Mouse (Mus musculus): ENCODE measurements around the gene Zfp1. TPM values are rescaled to one million over a fixed set of nuclear protein-coding genes. Genes with fewer than 3 reads are reported as not detected.

Gene Zfp1
- polyA plus RNA-seq, 1 experiment from 2014 or later, result 29.6 TPM

DNA sequence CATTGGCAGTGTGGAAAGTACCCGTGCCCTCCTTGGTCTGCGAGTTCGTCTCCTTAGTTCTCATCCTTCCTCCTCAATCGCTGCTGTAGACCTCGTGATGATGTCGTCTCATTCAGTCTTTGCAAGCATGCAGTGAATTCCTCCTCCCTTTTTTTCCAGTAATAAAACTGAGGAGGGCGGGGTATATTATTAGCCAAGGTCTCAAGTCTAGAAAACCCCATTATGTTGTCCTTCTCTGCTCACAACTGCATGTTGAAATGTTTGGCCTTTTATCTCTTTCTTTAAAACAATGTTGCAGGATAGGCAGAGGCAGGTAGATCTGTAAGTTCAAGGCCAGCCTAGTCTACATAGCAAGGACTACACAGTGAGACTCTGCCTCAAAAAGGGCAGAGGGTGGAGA lies 35.8 kb upstream of the Zfp1 start:
- Histone ChIP-seq H3K4me3 (no peak overlapping the region), H3K9me3 (no peaks in the 10 kb centered on the region), H3K27me3 (no peaks in the 10 kb centered on the region), H3K4me1 (no peaks in the 10 kb centered on the region), H3K4me2 (no peak overlapping the region), H3K27ac (no peak overlapping the region), H3K9ac (no peak overlapping the region), H3K36me3 (peaks cover 29% of the 10 kb centered on the region)
- 90% methylated on average over 7 of the region's 7 CpGs for WGBS
- ATAC-seq (ENCODE audit: insufficient number of reproducible peaks, insufficient read depth, low FRiP score, low TSS enrichment, low read depth), result no peak

DNA sequence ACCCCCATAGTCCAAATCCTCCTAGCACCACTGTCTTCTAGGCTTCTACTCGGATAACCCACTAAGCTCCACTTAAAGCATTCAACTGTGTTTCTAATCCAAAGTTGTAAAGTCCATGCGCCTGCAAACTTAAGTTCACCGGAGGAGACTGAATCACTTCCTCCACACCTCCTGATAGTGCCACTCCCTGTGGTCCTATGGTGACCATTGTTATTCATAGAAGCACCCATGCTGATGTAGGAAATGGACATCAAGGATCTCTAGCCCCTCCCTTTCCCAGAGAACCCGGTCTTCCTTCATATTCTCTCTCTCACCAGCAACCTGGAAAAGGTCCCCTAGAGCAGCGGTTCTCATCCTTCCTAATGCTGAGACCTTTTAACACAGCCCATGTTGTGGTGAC lies 30.0 kb upstream of the Zfp1 start:
- H3K4me3 ChIP-seq, result no peak overlapping the region
- no peak for ATAC-seq (ENCODE audit: insufficient number of reproducible peaks, insufficient read depth, low FRiP score, low TSS enrichment, low read depth)

DNA sequence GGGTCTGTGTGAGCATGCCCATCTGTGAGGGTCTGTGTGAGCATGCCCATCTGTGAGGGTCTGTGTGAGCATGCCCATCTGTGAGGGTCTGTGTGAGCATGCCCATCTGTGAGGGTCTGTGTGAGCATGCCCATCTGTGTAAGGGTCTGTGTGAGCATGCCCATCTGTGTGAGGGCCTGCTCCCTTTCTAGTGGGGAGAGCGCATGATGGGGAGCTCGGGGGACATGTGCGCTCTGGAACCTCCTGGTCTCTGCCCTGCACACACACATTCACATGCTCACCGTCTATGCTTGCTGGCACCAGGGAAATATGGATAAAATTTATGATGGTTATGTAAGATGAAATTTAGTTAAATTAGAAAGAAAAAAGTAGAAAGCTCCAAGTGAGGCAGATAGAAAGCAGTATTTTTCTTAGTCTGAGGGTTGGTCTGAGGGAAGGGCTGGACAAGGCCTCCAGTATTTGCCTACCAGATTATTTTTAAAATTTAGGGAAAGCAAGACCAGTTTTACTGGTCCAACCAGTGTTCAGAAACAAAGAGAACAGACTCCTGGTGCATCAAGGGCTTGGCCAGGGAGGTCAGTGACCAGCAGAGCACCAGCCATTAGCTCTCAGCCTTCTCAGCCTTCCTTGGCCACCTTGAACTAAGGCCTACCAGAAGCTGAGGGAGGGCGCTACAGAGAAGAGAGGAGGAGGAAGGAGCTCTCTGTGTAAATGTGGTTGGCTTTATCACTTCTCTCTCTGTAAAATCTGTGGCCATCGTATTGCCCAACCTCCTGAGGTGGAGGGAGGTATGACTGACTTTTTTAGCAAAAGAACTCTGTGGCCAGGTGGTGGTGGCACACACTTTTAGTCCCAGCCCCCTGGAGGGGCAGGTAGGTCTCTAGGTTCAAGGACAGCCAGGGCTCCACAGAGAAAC lies 28.2 kb upstream of the Zfp1 start:
- Histone ChIP-seq H3K4me3 (no peak overlapping the region), H3K36me3 (peaks cover 42% of the 10 kb centered on the region), H3K9me3 (no peaks in the 10 kb centered on the region), H3K27ac (no peak overlapping the region), H3K9ac (no peak overlapping the region), H3K27me3 (no peaks in the 10 kb centered on the region), H3K4me1 (0 out of 2 replicates have a peak, but pooled peaks cover 8% of the 10 kb centered on the region), H3K4me2 (no peak overlapping the region)
- WGBS, result 81% methylated on average over 6 of the region's 6 CpGs
- no peak for ATAC-seq (ENCODE audit: insufficient number of reproducible peaks, insufficient read depth, low FRiP score, low TSS enrichment, low read depth)

More for the DNA sequence above, 30.0 kb upstream of the Zfp1 start:
- Histone ChIP-seq H3K4me1 (0 out of 2 replicates have a peak, but pooled peaks cover 2% of the 10 kb centered on the region), H3K4me2 (no peak overlapping the region), H3K27ac (no peak overlapping the region), H3K9me3 (no peaks in the 10 kb centered on the region), H3K9ac (no peak overlapping the region), H3K36me3 (peaks cover 35% of the 10 kb centered on the region), H3K27me3 (no peaks in the 10 kb centered on the region)
- WGBS, result 88% methylated on average over 5 of the region's 5 CpGs

- H3K4me2 ChIP-seq, result no peak overlapping the region
- 0 out of 2 replicates have a peak, but pooled peaks cover 8% of the 10 kb centered on the region for H3K4me1 ChIP-seq
- H3K27me3 ChIP-seq, result no peaks in the 10 kb centered on the region
- H3K4me3 ChIP-seq, result no peak overlapping the region
- no peaks in the 10 kb centered on the region for H3K9me3 ChIP-seq
- ATAC-seq (ENCODE audit: insufficient number of reproducible peaks, insufficient read depth, low FRiP score, low TSS enrichment, low read depth), result no peak
- no peak overlapping the region for H3K27ac ChIP-seq
- WGBS, result 77% methylated on average over 6 of the region's 6 CpGs
- peaks cover 46% of the 10 kb centered on the region for H3K36me3 ChIP-seq
- H3K9ac ChIP-seq, result no peak overlapping the region
These were observed 25.4 kb upstream of the Zfp1 start for GRCm38 (mm10) chr8:111617812-111618211.

DNA sequence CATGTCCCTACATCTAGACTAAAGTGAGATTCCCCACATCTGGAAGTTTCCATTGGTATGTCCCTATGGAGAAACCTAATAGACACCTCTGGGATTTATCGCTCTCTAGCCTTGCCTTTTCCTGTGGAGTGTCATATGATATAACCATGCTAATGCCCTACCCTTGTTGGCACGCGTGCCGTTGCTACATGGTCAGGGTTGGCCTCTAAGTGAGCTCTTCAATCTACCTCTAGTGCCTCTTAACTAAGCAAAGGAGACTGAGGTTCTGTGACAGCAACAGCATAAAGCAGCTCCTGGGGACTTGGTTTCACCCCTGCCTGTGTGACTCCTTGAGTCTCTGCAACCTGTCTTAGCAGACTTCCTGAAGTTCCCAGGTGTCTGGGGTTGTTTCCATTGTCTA lies 24.9 kb upstream of the Zfp1 start:
- no peak overlapping the region for H3K4me2 ChIP-seq
- no peak overlapping the region for H3K27ac ChIP-seq
- no peaks in the 10 kb centered on the region for H3K27me3 ChIP-seq
- no peak for ATAC-seq (ENCODE audit: insufficient number of reproducible peaks, insufficient read depth, low FRiP score, low TSS enrichment, low read depth)
- H3K4me1 ChIP-seq, result 0 out of 2 replicates have a peak, but pooled peaks cover 8% of the 10 kb centered on the region
- H3K9ac ChIP-seq, result no peak overlapping the region
- no peaks in the 10 kb centered on the region for H3K9me3 ChIP-seq
- WGBS, result 81% methylated on average over 4 of the region's 4 CpGs
- H3K36me3 ChIP-seq, result peaks cover 46% of the 10 kb centered on the region
- no peak overlapping the region for H3K4me3 ChIP-seq

DNA sequence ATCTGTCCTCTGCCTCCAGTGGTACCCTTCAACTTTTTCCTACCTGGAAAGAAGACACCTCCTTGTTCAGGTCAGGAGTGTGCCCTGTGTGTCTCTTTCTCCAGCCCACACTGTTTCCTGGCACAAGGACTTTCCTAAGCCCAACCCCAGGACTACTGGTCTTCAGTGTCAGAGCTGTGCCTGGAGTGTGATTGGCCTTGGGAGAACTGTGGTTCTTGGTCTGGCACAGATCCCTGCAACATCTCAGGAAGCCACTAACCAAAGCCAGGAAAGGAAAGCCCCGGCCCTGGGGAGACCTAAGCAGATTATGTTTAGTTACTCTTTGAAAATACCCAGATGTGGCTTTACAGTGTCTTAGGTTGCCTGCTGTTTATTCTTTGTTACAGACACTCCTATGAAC lies 23.3 kb upstream of the Zfp1 start:
- no peak overlapping the region for H3K4me2 ChIP-seq
- WGBS, result 56% methylated on average over 1 of the region's 1 CpGs
- no peak overlapping the region for H3K4me3 ChIP-seq
- H3K9me3 ChIP-seq, result no peaks in the 10 kb centered on the region
- 0 out of 2 replicates have a peak, but pooled peaks cover 8% of the 10 kb centered on the region for H3K4me1 ChIP-seq
- no peak overlapping the region for H3K9ac ChIP-seq
- no peaks in the 10 kb centered on the region for H3K27me3 ChIP-seq
- H3K27ac ChIP-seq, result no peak overlapping the region
- no peak for ATAC-seq (ENCODE audit: insufficient number of reproducible peaks, insufficient read depth, low FRiP score, low TSS enrichment, low read depth)
- H3K36me3 ChIP-seq, result peaks cover 50% of the 10 kb centered on the region

GRCm38 (mm10) chr8:111622104-111622503 lies 21.1 kb upstream of the Zfp1 start:
- Histone ChIP-seq H3K9ac (no peak overlapping the region), H3K27me3 (no peaks in the 10 kb centered on the region), H3K36me3 (peaks cover 57% of the 10 kb centered on the region), H3K9me3 (no peaks in the 10 kb centered on the region), H3K27ac (no peak overlapping the region), H3K4me3 (no peak overlapping the region), H3K4me1 (0 out of 2 replicates have a peak, but pooled peaks cover 6% of the 10 kb centered on the region), H3K4me2 (no peak overlapping the region)
- WGBS, result 78% methylated on average over 3 of the region's 3 CpGs
- ATAC-seq (ENCODE audit: insufficient number of reproducible peaks, insufficient read depth, low FRiP score, low TSS enrichment, low read depth), result no peak

DNA sequence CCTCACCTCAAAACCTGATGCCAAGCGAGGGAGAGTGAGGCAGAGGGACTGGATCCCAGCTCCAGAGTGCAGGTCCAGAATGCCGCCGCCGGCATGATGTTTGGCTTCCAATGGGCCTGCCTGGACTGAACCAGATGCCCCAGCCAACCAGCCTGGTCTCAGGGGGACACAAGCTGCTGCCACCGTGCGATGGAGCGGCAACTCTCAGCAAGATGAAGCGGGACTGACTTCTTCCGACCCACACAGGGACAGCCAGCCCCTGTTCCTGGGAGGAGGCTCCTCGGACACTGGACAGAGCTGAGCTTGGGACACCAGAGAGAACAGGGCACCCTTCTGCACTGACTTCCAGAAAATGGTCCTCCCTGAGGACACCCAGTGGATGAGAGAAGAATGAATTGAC lies 20.6 kb upstream of the Zfp1 start:
- Histone ChIP-seq H3K27ac (no peak overlapping the region), H3K4me1 (0 out of 2 replicates have a peak, but pooled peaks cover 6% of the 10 kb centered on the region), H3K4me2 (no peak overlapping the region), H3K9me3 (no peaks in the 10 kb centered on the region), H3K27me3 (no peaks in the 10 kb centered on the region), H3K36me3 (peaks cover 61% of the 10 kb centered on the region), H3K4me3 (no peak overlapping the region), H3K9ac (no peak overlapping the region)
- no peak for ATAC-seq (ENCODE audit: insufficient number of reproducible peaks, insufficient read depth, low FRiP score, low TSS enrichment, low read depth)
- WGBS, result 89% methylated on average over 10 of the region's 10 CpGs

DNA sequence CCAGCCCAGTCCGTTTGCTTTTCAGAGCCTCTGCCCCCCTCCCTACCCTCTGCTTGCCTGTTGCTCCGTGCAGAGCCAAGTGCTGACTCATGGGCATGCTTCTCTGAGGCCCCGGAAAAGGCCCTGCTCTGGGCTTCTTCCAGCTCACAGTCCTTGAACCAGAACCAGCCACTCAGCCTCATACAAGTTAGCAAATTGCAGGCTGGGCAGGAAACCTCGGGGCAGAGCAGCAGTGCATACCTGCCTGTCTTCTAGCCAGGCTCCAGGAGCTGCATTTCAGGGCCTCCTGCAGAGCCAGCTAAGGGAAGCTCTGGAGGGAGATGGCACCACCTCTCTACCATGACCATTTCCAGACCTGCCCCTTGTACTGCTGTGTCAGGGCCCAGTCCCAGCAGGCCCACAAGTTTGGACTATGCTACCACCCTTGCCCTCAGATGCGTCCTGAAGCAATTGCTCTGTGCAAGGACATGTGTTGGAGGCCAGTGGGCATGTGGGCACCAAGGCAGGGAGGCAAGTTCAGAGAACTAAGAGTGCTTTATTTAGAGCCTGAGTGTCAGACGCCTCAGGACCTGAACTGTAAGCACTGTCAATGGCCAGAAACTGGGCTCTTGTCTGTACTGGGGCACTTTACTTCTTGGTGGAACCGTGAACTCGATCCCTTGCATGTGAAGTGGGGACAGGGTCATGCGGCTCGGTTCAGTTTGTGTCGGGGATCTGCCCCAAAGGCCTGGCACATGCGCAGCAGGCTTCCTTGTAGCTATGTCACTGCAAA lies 18.9 kb upstream of the Zfp1 start:
- H3K4me1 ChIP-seq, result 0 out of 2 replicates have a peak, but pooled peaks cover 1% of the 10 kb centered on the region
- no peak overlapping the region for H3K27ac ChIP-seq
- H3K9ac ChIP-seq, result no peak overlapping the region
- H3K27me3 ChIP-seq, result no peaks in the 10 kb centered on the region
- H3K36me3 ChIP-seq, result peaks cover 65% of the 10 kb centered on the region
- WGBS, result 79% methylated on average over 12 of the region's 12 CpGs
- no peak for ATAC-seq (ENCODE audit: insufficient number of reproducible peaks, insufficient read depth, low FRiP score, low TSS enrichment, low read depth)
- no peaks in the 10 kb centered on the region for H3K9me3 ChIP-seq
- H3K4me2 ChIP-seq, result no peak overlapping the region
- H3K4me3 ChIP-seq, result no peak overlapping the region

- Histone ChIP-seq H3K4me1 (peaks cover 2% of the 10 kb centered on the region), H3K36me3 (peaks cover 60% of the 10 kb centered on the region), H3K27ac (no peak overlapping the region), H3K9ac (no peak overlapping the region), H3K27me3 (no peaks in the 10 kb centered on the region), H3K9me3 (no peaks in the 10 kb centered on the region), H3K4me3 (no peak overlapping the region), H3K4me2 (no peak overlapping the region)
- 94% methylated on average over 10 of the region's 10 CpGs for WGBS
- ATAC-seq (ENCODE audit: insufficient number of reproducible peaks, insufficient read depth, low FRiP score, low TSS enrichment, low read depth), result no peak
These were observed 18.4 kb upstream of the Zfp1 start for GRCm38 (mm10) chr8:111624853-111625221.

- Histone ChIP-seq H3K27ac (no peak overlapping the region), H3K4me2 (no peak overlapping the region), H3K9me3 (no peaks in the 10 kb centered on the region), H3K4me3 (no peak overlapping the region), H3K4me1 (peaks cover 5% of the 10 kb centered on the region), H3K36me3 (peaks cover 57% of the 10 kb centered on the region), H3K9ac (no peak overlapping the region), H3K27me3 (no peaks in the 10 kb centered on the region)
- WGBS, result 36% methylated on average over 6 of the region's 6 CpGs
- no peak for ATAC-seq (ENCODE audit: insufficient number of reproducible peaks, insufficient read depth, low FRiP score, low TSS enrichment, low read depth)
These were observed 17.3 kb upstream of the Zfp1 start for GRCm38 (mm10) chr8:111625694-111626527.
